Mouse (Mus musculus) right cerebral cortex, postnatal 25 days (tissue): ENCODE measurements around the gene Lrrc25.

Source experiments
- DNase-seq: peaks from one replicate; pipeline ENCODE4 v3.0.0; 2022

The Lrrc25 gene

DNA sequence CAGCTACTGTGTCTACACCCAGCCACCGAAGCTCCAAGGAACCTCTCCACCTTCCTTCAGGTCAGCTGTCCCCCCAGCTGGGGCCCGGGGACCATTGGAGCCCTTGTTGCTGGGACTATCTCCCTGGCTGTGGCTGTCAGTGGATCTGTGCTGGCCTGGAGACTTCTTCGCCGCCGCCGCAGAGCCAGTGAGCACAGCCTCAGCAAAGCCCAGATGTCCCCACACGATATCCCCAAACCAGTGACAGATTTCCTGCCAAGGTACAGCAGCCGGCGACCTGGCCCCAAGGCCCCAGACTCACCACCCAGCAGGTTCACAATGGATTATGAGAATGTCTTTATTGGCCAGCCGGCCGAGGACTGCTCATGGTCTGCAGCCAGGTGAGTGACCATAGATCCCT, 2.0 kb downstream of the Lrrc25 start:
- DNase-seq = no peak

DNA sequence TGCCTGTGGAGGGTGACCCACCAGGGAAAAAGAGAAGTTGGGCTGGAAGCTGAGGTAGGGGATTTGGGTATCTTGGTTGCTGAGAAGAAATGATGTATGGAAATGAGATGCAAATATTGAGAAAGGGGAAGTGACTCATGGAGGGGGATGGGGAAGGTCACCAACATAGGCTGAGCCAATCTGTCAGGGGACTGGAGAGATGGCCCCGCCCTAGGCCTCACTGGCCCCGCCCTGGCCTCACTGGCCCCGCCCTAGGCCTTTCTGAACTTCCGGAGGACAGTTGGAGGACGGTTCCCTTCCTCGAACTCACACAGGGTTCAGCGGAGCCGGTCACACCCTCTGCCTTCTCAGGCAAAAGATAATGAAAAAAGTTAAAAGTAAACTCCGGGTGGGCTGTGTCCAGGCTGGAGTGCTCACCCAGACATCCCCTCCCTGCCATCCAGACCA, 3.0 kb downstream of the Lrrc25 start:
- no peak for DNase-seq

DNA sequence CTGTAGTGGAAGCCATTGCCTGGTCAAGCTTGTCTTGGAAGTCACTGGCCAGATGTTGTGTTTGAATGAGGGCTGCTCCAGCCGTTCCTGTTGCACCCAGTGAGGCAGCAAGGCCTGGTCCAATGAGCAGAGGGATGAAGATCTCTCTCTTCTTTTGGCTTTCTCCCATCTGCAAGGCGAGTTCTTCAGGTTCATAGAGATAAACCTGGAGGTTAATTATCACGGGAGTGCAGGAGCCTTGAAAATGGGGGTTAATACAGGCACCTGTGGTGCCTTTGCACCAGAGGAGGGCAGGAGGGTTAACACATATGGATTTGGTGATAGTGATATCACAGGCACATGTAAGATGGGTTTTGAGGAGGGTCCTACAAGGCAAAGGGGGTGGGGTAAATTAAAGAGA, 6.3 kb downstream of the Lrrc25 start:
- no peak for DNase-seq

DNA sequence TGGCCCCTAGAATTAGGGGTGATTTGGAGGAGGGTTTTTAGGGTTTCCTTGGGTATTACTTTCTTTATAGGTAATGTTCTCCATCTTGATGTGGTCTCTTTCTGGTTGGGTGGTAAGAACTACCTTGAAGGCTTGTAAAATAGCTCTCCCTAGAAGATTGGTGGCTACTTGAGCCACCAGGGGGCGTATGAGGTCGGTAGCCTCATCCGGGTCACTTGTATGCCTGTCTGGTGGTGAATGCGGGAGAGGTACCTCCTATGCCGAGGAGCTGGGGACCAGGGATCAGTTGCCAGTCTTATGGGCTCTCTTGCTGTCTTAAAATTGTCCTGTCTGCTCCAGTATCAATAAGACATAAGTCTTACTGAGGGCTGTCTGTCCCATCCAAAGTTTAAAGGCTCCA, 9.1 kb downstream of the Lrrc25 start:
- DNase-seq = no peak

DNA sequence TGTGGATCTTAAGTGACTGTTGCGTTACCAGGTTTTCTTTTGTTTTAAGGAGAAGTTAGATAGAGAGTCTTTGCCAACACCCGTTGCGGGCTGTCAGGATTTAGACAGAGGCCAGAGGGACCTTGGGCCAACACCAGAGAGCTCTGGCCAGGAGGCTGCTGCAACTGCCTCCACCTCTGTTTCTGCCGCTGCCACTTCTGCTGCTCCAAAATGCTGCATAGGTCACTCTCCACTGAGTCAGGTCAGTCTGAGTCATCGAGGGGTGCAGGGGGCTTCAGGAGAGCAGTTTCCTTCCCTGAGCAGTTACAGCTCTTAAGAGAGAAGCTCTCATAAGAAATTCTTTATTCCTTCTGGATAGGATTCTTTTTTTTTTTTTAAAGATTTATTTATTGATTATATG, 11.1 kb downstream of the Lrrc25 start:
- DNase-seq = no peak

DNA sequence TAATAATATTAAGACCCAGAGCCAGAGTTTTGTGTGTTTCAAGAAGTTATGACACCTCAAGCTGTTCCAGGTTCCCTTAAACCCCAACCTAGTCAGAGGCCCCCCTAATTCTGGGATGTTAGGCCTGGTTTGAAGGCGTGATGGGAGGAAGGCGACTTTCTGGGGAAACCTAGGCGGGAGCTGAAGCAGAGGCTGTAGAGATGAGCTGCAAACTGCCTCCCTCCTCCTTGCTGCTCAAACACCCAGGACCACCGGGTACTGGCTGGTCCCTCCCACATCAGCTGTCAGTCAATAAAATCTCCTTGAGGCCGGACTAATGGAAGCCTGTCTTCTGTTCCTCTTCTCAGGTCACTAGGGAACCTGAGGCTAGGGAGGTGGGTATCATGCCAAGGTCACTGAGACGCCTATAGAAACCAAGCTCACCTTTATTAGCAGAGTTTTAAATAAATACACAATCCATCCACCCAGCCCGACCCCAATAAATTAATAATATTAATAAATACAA, 13.1 kb downstream of the Lrrc25 start:
- no peak for DNase-seq

DNA sequence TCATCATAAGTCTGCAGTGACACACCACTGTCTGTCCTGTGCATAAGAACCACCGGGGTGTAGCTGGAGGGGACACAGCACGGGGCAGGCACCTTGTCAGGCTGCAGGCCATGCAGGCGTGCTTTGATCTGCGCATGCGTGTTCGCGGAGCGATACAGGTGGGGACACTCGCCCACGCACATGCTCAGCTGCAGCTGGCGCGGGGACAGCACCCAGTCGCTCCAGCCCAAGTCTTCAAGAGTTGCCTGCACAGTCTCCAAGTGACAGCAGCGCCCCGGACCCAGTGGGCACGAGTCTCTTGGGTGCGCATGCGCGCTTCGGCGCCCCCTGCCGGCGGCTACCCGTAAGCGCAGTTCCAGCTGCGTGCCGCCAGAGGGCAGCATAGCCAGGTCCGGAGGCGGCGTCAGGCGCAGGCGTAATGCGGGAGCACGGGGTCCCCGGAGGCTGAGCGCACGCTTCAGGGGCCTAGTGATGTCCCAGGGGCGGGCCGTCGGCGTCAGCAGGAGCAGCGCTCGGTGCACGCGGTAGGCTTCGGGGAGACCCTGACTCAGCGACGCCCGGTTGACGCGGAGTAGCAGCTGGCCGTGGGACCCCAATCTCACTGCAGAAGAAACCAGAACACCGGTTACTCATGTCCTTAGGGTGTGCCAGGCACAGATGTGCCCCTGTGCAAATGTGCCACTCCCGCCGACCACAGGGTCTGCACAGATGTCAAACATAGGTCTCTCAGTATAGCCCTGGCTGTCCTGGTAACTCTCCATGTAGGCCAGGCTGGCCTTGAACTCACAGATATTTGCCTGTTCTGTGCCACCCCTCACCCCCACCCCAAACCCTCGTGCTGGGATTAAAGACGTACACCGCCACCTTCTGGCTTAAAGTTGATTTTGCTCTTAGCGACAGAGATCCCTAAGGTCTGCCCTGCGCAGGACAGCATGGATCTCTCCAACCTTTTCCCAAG, 13.9 kb downstream of the Lrrc25 start:
- peak; percentile 90 for DNase-seq

DNA sequence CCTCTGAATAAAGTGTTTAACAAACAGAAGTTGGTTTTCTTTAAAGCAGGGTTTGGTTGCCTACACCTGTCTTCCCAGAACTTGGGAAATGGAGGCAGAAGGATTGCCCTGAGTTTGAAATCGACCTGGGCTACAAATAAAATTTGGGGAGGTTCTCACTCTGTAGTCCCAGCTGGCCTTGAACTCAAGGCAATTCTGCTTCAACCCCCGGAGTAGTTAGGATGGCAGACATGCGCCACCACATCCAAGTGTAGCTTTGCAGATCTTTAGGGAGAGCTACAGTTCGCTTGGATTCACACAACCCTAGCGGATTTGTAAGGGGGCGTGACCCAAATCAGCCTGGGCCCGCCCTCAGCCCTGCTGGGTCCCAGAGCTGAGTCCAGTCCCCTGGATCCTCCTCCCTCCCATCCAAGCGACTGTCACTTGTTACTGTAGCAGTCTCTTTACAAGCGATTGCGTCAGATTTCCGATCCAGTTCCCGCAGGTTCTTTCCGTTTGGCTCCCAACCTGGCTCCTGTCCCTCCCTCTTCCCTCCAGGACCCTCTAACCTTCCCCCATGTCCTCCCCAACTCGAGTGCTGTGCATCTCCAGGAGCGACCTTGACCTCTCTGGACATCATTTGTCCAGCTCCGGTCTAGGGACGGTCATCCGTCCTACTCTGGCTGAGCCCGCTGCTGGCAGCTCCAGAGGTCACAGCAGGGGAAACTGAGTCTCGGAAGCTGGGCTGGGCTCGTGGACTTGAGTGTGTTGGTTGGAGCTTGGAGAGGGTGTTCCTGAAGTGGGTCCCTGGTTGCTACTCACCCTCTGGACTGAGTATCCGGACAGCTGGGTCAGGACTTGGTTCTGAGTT, 14.8 kb downstream of the Lrrc25 start:
- DNase-seq = no peak

DNA sequence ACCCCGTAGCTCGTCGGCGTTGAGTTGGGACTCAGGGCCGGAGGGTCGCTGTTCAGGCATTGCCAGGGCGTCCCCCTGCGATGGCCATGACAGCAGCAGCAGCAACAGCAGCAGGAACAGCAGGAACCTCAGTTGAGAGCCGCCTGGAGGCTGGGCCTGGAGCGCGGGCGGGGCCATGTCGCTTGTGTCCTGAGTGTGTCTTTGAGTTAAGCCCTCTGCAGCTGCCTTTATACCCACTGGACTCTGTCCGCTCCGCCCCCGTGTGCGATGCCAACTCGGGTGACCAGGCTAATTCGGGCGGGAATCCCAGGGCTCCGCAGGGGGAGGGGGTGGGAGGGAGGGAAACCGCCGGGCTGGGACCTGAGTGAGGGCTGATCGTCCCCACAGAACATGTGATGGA, 15.5 kb downstream of the Lrrc25 start:
- DNase-seq = no peak

DNA sequence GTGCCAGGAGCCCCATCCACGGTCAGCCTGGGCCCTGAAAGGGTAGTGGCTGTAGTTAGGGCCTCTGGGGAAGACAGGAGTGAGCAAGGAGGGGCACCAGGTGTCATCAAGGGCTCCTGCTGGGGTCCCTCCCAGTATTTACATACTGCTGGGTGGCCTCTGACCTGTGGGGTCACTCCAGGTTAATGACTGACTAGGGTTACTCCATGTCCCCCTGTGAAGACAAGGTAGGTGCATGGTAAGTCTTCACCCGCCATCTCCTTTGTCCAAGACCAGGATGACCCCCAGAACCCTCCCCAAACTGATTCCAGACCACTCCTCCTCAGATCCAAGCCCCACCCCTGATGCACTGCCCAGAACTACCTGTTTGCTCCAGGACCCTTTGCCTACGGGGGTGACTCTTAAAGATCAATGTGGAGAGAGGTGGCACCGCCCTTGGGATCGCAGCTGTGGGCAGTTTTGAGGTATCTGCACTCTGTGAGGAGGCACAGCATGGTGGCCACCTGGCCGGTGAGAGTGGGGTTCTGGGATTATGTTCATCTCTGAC, 16.5 kb downstream of the Lrrc25 start, which contains the start of gene Gdf15:
Gene Gdf15, minus strand, starts transcription at position 111 of the 547 bp plus-strand sequence.
- no peak for DNase-seq

DNA sequence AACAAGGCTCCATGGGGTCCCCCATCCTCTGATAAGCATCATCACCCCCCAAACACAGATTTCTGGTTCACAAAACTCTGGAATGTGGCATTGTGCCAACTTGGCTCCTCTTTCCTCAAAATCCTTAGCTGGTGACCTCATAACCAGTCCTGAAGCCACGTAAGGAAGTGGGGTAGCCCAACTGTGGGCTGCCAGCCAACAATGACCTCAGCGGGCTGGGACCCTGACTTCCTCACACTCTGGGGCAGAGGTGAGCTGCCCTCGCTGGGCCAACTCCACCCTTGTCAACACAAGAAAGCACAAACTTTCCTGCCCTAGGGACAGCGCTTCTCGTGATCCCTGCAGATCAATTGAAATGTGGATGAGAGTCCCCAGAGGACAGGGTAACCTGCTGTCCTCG, 18.1 kb downstream of the Lrrc25 start:
- no peak for DNase-seq

DNA sequence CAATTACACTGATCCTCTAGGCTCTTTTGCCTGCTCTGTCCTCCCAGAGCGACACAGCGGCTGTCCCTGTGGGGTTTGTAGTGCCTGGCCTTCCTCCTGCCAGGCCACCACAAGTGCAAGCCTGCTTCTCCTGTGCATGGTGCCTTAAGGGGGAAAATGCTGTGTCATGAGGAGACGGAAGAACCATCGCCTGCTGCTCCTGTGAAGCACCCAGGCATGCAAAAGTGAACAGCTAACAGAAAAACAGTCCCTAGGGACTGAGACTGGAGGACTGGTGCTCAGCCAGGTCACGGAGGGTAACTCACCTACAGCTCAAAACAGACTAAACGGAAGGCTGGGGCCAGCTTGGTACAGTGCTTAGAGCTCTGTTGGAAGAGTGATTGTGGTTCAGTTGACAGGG, 19.6 kb downstream of the Lrrc25 start:
- DNase-seq = no peak

DNA sequence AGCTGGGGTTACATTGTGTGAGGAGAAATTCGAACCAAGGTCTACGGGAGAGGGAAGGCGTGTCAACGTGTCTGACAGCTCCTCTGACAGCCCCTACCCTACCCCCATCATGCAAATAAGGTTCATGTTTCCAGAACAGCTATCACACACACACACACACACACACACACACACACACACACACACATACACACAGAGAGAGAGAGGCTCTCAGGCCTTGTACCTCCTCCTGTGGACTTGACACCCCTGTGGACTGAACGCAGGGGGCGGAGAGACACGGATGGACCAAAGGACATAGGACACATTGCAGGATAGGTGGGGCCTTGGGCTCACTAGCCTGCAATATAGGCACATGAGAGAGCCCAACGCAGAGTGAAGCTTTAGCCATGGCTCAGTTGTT, 20.9 kb downstream of the Lrrc25 start:
- no peak for DNase-seq

DNA sequence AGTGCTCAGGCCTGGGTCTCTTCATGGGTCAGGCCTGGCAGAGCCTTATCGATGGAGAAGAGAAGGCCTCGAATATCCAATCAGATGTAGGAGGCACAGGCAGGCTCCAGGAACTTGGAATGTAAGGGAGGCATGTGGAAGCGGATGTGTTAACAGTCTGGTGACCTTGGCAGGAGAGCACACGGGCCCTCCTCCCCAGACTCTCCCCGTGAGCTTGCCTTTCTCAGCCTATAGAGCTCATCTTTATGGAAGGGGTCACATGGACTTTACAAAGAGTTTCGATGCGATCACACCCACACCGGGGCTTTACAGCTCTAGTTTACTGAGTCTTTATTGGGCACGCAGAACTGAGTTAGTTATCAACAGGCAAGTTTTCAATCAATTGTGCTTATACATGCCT, 22.8 kb downstream of the Lrrc25 start:
- no peak for DNase-seq

DNA sequence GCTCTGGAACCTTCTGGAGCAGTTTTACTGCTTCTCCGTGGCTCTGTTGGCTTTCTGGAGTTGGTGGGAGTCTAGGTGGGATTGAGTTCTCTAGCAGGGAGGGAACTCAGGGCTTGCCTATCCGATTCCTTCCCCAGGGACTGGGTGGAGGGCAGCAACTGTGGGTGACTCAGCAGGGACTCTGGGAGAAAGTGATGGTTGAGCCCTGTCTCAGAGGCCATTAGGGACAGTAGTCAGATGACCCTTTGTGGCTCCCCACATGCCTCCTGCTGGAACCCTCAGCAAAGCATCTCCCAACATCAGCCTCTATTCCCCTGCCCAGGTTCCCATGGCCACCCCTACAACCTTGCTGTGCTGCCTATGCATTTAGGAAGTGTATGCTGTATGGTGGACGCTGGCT, 27.1 kb downstream of the Lrrc25 start:
- no peak for DNase-seq

DNA sequence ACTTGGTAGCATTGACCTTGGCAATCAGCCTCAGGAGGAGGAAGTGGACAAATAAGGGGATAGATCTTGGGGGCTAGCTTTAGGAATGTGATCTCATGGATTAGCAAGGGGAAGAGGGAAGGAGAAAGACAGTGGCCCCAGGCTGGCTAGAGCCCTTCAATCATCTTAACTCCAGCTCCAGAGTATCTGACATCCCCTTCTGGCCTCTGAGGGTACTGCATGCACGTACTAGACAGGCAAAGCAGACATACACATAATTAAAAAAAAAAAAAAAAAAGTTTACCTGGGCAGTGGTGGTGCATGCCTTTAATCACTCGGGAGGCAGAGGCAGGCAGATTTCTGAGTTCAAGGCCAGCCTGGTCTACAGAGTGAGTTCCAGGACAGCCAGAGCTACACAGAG, 28.1 kb downstream of the Lrrc25 start:
- no peak for DNase-seq

DNA sequence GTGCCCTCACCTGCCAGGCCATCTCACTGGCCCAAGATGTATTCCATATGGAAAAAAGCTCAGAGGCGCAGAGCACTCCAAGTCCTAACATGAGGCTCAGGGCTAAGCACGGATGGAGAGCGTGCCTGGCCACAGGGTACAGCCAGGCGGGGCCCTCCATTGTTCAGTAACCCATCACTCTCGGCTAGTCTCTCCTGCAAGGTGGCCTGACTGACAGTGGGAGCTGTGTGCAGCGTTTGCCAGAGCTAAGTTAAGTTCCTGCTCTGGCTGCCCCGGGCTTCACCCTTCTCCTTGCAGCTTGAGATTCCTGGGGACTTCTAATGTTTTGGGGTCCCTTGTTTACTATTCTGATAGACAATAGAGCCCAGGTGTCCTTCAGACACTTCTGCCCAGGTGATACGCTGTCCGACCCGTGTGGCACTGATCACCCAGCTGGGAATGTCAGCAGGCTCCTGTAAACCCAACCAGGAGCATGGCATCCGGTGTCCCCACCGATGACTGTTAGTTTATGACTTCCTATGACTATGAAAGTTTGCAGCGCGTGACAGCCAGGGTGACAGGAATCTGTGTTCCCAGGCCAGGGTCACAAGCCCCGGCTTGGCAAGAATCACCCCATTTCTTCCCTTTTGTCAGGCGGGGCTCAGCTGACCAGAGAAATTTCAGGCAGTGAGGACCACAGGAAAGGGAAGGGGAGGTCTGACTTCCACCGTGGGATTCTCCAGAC, 29.7 kb downstream of the Lrrc25 start:
- DNase-seq = no peak

DNA sequence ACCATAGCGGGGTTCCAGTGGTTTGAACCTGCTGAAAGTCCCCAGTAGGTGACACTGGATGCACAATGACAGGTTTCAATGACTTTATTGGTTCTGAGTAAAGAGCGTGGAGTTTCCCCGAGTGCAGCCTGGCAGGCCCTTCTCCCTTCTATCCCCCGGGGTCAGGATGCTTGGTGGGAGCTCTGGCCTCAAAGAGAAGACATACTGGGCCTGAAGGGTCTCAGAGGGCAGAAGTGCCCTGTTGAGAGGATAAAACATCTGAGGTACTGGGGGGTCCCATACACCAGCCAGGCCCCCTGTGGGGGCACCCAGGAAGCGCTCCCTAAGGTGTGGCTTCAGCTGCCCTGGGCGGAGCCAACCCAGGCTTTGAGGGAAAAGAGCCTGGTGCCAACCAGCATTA, 30.4 kb downstream of the Lrrc25 start:
- no peak for DNase-seq

DNA sequence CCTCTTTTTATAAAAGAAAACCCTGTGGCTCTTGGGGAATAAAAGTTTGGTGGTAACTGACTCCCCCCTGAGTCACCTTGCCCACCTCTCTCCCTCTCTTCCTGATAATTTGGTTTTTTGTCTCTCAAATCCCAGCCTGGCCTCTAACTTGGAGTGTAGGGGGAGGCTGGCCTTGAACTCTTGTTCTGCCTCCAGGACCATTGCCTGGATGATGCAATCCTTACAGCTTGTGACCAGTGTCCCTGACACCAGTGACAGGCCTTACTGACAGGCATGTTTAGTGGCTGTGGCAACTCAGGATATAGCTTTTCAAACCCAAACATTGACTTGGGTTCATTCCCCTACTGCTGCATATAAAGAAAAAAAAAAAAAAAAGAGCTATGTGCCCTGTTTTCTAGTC, 30.8 kb downstream of the Lrrc25 start:
- no peak for DNase-seq

DNA sequence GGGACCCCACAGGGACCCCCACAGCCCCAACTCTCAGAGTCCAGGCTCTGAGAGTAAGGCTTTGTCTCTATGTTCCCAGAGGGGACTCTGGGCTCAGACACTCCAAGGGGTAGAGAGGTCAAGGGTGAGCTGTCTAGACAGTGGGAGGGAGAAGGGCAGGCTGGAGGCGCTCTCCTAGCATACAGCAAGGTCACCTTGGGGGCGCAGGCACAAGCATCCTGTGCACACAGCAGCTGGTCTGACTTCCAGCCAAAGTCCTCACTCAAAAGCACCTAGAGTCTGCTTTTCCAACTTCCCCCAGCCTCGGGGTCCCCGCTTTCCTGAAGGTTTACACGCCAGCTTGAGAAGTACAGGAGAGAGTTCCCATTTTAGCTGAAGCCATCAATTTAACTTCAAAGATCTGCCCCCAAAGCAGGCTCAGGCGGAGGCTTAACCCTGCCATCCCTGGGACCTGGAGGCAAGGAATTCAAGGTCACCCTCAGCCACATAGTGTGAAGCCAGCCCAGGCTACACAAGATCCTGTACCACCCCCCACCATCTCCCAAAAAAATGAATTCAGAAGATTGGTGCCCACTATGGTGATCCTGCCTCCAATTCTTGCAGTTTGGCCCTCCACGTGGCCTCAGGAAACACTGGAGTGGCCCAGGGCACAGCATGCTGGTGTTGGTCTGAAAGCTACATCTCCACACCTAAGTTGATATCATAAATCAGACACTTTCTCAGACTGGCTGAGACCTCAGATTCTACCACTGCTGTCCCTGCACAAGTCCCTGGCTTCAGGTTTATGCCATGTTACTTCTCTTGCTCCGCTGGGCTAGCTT, 31.6 kb downstream of the Lrrc25 start:
- DNase-seq = no peak

DNA sequence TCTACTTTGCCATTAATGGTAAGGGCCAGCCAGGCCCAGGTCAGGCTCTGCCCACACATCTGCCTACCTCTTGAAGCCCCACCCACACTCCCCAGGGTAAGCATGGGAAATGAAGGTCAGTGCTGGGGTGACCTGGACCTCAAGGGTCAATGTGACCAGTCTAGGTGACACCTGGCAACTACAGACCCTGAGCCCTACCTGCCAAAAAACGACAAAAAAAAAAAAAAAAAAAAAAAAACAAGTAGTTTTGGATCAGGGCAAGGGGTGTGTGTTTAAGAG, 32.1 kb downstream of the Lrrc25 start:
- DNase-seq = no peak

DNA sequence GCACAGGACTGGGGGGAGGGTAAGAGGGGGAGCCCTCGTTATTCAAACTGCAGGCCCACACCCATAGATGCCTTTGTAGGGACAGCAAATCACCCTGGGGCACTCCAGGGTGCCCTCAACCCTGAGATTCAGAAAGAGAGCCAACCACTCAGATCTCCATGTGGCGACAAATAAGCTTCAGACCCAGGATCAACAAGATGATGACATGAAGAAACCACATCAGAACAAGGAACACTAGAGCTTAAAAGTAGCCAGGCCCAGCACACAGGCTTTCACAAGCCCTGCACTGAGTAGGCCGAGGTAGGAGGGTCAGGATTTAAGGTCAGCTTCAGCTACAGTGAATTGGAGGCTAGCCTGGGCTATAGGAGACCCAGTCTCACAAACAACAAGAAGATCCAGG, 33.0 kb downstream of the Lrrc25 start:
- DNase-seq = no peak
